Mouse (Mus musculus) heart, adult 2 months (tissue): ENCODE data around the gene Ipo9.

ENCODE experiments used
- CTCF ChIP-seq: fragments of 200-600 bp; IDR thresholded peaks from 2 replicates; pipeline ENCODE4 v1.8.1; 2022; ENCODE audit warnings: antibody characterized with exemption, mild to moderate bottlenecking, moderate library complexity
- POLR2A ChIP-seq: fragments of 200-500 bp; IDR thresholded peaks from 2 replicates; pipeline ENCODE4 v1.6.1; 2011; ENCODE audit warnings: mild to moderate bottlenecking, low read depth, low read length, control low read depth; ENCODE audit not compliant: insufficient read depth

- no peak for TF ChIP-seq CTCF
- TF ChIP-seq POLR2A = no peak
These were observed 37.2 kb upstream of the Ipo9 start for GRCm38 (mm10) chr1:135467462-135467861.
